Mouse (Mus musculus) cerebellum, adult 9-11 months (tissue): ENCODE results near the gene Ess2.

Experiments
- DNase-seq: peaks from one replicate; pipeline ENCODE4 v3.0.0; 2022

Gene Ess2

DNA sequence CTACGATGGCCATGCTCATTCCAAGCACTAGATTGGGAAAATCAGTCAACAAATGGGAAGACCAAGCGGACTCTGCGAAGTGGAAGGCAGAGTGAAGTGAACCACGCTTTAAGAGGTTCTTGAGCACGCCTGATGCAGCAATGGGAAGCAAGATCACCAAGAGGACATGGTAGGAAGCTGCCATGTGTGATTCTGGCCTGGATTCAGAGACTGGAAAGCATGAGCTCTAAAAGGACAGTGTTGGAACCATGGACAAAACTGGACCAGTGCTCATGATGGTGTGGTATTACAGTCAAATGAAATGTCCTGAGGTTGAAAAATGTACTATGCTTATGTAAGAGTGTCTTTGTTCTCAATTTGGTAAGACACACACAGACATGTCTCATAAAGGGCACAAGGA lies 59.8 kb downstream of the Ess2 start:
- peak; percentile 62 for DNase-seq
